Mouse (Mus musculus): ENCODE measurements around the gene Gins2.

Gins2 gene

DNA sequence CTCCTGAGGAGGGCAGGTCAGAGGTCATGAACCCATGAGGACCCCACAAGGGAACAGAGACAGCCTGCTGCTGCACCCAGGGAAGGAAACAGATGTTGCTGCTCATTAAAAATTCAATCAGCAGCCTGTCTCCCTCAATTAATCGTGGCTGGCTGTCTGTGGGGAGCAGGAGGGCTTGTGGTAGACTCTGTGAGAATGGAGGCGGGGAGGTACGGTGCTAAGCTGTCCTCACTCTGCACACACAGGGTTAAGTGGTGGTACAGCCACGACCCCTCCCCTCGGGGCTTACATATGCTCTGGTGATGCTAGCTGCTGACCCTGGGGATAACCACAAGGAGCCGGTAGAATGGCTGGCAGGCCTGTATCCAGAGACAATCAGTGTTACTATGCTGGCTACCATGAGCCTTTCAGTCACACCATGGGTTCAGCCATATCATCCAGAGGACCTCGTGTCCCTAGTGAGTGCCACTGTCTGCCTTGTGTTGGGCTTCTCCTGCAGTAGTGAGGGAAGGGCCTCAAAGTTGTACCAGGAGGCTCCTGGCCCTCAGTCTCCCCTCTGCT, 23.9 kb downstream of the Gins2 start:
- no peak for DNase-seq (ENCODE audit: low spot score in 2 of 2)

DNA sequence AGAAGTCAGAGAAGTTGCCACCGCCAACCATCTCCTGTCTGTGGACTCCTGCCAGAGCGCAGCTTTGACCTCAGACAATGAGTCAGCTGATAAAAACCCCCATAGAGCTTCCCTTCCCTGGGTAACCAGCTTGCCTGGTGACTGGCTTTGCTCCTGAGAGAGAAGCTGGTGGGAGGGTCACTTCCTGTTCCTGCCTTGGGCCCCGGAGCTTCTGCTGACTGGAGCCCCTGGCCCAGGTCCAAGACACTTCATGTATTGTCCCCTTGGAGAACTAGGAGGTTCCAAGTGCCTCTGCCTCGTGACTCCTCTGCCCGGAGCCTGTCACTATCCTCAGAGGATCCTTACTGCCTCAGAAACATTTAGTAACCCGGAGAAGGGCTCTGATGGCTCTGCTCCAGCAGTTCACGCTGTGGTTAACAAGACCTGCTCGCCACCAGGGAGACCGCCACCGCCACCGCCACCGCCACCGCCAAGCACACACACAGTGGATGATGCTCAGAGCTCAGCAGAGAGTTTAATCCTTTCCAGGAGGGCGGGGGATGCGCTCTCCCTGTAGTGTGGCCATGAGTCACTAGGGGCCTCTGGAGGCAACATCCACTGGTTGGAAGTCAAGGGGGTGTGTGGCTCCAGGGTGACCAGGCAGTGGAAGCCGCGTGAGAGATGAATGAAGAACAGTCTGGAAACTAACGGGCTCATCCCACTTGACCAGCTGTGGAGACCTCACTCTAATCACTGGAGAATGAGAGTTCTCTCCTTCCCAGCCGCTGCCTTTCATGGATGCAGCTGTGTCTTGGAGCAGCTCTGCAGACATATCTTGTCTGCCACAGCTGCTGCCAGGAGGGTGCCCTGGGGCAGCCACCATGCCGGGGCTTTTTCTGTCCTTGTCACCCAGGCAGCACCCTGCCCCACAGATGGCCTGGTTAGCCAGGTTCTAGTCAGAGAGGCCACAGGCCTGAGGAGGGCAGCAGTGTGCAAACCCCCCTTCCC, 25.0 kb downstream of the Gins2 start:
- peak; percentile 56 to 69 for DNase-seq (ENCODE audit: low spot score in 2 of 2)

DNA sequence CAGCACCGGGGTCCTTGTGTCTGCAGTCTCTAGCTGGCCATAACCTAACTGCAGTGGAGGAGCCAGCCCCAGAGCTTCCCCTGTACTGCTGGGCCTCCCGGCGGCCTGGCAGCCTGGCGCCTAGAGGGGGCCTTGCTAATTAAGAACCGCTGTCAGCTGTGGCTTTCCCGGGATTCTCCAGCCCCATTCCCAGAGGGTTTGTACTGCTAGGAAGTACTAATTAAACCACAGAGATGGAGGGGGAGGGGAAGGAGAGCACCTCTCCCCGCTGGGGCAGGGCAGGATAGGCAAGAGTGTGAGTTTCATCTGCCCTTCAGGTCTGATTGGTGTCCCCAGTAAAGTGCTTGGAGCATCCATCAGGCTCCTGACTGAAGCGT, 25.8 kb downstream of the Gins2 start:
- DNase-seq (ENCODE audit: low spot score in 2 of 2) = no peak

DNA sequence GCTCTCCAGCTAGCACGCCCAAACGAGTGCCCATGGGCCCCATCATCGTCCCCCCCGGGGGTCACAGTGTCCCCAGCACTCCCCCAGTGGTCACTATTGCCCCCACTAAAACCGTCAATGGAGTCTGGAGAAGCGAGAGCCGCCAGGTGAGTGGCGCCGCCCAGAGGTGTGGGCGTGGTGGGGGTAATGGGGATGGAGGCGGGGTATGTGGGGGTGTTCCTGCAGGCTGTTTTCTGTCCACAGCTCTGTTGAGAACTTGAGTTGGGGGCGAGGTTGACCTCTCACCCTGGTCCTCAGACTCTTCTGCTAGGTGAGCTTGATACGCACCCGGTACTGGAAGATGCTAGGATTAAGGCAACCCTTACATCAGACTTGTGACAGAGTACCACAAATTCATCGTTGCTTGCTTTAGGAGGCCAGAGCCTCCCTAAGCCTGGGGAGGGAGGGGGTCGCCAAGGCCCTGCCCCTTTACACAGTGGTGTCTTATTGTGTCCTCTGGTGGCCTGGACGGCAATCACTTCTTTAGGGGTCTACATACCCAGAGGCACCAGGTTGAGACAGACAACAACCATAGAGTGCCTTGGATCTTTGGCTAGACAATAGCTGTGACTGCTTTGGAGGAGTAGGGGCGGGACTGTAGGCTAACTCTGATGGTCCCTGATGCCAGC, 26.3 kb downstream of the Gins2 start:
- no peak for DNase-seq (ENCODE audit: low spot score in 2 of 2)

DNA sequence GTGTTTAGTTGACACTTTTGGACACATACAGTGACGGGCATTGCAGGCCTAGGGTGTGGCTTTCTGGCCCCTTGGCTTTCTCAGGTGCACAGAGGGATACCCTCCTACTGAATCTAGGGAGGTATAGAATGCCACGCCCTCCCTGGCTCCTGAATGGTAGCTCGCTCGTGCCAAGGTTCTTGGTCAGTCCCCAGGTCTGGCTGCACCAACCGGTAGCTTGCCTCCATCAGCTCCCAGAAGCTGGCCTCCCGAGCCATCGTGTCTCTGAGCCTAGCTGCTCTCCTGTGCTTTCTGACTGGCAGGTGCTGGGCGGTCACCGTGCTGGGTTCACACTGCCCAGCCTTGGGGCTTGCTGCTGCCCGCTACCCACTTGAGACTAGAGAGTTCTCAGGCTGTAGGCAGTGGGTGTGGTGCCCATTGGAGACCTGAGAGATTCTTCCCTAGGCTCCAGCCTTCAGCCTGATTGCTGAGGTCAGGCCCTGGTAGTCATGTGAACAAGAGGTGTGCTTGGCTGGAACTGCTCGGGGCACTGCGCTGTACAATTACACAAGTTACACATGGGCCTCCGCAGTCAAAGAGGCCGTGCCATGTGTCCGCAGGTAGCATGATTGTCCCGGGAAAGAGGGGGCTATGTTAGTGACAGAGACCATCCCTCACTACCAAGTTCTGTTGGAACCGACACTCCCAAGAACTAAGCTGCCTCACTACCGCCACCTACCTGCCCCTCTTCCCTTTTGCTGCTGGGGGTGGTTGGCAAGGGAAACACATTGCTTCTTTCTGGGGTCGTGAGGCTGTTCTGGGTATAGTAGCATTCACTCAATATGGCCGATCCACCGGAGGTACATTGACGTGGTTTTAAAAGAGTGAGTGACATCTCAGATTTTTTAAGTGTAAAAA, 27.3 kb downstream of the Gins2 start:
- no peak for DNase-seq (ENCODE audit: low spot score in 2 of 2)

DNA sequence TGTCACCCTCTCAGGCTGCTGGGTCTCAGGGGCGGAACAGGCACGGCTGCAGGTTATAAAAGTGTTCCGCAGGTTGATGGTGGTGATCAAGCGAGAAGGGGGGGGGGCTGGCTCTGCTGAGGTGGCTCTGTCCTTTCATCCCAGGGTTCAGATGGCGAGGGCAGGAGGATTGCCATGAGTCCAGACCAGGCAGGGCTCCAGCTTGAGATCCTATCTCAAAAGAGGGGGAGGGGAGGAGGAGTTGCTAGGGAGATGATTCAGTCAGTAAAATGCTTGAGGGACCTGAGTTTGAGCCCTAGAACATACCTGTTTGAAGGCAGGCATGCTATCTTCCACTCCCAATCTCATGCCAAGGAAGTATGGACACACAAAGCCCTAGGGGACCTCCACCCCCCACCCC, 28.6 kb downstream of the Gins2 start:
- no peak for DNase-seq (ENCODE audit: low spot score in 2 of 2)

DNA sequence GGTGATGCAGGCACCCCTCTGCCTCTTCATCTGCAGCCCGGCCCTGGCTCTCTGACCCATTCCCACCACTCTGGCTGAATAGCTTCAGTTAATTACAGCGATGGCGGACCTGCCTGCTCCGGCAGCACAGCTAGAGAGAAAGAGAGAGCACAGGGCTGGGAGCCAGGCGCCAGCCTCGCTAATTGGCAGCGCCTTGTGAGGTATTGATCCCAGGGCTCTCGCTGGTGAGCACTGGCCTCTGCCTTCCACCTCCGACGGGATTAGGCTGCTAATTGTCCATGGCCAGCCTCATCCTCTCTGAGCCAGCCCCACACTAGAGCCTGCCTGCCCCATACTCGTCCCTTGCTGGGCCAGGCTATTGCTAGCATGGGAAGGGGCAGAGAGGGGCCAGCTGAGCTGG, 29.4 kb downstream of the Gins2 start:
- no peak for DNase-seq (ENCODE audit: low spot score in 2 of 2)

DNA sequence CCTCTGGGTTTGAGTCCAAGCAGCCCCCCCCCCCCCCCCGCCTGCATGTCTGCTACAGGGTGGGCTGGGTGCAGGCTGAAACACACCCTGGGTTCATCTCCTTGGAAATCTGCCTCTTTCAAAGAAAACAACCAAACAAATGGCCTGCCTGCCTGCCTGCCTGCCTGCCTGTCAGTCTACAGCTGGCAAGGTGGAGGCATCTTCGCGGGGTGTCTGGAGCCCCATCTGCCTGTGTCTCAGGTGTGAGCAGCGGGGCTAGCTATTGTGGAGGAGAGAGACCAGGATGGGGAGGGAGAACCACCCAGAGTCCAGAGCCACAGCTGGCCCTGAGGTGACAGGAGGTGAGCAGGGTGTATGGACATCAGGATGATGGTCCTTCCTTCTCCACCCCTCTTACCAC, 30.9 kb downstream of the Gins2 start:
- no peak for DNase-seq (ENCODE audit: low spot score in 2 of 2)

DNA sequence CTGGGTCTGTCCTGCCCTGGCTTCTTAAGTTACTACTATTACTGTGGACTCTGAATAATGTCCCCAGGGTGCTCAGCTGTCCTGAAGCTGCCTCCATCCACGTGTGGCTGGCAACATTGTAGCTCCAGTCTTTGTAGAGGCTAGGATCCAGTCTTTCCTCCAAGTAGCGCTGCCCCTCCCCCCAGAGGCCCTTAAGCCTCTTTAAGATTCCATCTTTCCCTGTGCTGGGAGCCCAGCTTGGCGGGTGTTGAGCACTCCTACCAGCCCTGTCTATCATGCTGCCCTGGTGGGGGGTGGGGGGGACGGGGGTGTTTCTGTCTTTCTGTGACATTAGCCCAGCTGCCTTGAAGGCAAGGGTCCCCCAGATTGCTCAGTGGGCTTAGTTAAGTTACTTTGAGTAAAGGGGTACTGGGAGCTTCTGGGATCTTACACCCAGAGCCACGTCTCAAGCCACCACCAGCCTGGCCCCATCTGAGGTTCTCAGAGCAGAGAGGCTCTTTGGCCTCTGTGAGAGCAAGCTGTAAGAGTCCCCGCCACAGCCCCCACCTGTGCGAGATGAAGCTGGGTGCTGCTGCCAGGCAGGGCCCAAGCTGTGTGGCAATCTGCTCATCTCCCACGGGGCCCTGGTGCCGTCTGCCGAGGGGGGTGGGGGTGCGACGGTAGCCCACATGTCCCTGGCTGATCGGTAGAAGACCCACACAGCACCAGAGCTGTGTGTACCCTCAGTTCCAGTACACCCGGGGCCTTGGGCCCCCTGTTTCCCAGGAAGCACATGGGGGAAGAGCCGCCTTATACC, 31.7 kb downstream of the Gins2 start:
- DNase-seq (ENCODE audit: low spot score in 2 of 2) = no peak

DNA sequence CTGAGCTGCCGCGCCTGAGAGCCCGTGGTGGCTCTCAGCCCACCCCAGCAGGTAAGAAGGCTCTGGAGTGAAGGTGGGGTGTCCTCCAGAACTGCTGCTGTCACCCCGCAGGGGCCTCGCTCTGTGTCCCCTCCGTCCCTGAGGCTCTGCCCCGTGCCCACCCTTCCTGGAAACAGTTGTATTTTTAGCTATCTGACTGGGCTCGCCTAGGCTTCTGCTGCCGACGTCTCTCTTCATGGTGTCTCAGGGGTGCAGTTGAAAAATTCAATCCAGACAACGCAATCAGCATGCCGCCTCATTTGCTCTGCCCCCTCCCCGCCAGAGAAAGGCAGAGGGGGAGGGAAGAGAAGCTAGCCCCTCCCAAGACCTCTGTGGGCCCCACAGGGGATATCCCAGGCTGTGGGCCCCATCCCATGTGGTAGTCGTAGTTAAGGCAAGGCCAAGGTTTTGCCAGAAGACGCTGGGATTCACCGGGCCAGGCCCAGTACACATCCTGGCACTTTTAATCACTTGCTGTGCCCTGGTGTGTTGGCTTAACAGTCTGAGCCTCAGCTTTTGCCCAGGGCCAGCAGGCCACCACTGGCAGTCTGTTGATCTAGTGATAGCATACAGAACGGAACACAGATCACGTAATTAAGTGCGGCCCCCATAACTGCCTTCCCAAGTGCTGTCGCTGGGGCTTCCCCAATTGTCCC, 32.8 kb downstream of the Gins2 start:
- no peak for DNase-seq (ENCODE audit: low spot score in 2 of 2)

DNA sequence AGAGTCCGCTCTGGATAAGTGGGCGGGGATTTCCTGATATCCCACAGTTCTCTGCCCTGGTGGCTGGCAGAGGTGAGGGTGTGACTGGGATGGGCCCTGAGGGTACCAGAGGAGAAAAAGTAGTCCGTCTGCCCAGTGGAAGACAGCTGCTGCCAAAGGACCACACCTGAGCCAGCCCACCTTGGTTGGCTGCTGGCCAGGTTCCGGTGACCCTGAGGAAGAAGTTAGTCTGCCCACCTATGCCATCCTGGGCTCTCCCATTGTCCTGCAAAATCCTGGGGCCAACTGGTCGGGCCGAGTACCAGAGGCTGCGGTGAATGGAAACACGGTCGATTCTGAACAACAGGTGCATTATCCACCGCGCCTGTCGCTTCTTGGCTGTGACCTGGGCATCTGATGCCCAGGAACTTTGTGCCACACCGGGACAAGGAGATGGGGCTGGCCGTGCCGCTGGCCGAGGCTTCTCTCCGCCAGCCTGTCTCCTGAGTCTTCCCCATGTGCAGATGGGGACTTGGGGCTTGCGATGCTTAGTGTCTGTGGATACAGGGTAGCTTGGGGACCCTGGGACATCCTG, 34.6 kb downstream of the Gins2 start:
- no peak for DNase-seq (ENCODE audit: low spot score in 2 of 2)

DNA sequence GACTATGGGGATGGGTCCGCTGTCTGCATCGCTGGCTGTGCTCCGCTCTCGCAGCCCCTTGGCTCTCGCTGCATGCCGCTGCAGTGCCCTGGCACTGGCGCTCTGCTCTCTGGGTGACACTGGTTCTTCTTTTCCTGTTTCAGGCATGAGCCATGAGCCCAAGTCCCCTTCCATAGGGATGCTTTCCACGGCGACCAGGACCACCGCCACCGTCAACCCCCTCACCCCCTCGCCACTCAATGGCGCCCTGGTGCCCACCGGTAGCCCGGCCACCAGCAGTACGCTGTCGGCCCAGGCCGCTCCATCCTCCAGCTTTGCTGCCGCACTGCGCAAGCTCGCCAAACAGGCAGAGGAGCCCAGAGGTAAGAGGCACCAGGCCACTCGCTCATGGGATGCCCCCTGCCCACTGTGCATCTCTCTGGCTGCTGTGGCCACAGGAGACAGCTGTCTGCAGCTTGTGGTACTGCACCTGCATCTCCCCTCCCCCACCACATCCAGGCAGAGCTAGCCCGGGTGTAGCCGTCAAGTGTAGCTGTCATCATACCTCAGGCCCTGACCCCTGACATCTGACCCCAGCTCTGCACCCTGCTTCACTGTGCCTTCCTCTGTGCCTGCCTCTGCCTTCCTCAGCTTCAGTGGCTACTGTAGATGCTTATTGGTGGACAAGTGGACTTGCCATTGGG, 35.5 kb downstream of the Gins2 start:
- no peak for DNase-seq (ENCODE audit: low spot score in 2 of 2)

DNA sequence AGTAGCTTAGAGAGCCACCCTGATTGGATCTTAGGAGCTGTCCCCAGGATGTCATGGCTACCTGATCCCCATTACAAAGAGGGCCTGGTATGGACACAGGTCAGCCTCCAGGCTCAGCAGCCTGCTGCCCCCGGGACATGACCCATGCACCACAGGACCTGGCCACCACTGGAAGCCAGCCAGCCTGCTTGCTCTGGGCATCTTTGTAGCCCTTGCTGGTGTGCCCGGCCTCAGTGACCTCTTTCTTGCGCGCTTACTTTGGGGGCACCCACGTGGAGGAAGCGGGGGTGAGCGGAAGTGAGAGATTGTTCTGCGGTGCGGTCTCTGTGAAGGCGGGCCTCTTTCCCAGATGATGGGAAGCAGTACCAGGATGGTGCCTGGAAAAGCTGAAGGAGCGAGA, 36.6 kb downstream of the Gins2 start:
- no peak for DNase-seq (ENCODE audit: low spot score in 2 of 2)

DNA sequence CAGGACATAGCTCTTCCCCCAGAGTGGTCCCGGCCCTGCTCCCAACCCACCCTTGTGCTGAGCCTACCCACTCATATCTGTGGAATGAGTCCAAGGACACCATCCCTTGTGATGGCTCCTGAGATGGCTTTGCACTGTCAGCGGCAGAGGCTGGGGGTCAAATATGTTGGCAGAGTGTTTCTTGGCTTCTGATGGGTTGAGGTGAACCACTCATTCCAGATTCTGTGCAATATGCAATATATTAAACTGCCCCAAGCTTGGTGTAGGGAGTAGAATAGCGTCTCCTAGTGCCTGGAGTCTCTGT, 37.5 kb downstream of the Gins2 start:
- no peak for DNase-seq (ENCODE audit: low spot score in 2 of 2)

DNA sequence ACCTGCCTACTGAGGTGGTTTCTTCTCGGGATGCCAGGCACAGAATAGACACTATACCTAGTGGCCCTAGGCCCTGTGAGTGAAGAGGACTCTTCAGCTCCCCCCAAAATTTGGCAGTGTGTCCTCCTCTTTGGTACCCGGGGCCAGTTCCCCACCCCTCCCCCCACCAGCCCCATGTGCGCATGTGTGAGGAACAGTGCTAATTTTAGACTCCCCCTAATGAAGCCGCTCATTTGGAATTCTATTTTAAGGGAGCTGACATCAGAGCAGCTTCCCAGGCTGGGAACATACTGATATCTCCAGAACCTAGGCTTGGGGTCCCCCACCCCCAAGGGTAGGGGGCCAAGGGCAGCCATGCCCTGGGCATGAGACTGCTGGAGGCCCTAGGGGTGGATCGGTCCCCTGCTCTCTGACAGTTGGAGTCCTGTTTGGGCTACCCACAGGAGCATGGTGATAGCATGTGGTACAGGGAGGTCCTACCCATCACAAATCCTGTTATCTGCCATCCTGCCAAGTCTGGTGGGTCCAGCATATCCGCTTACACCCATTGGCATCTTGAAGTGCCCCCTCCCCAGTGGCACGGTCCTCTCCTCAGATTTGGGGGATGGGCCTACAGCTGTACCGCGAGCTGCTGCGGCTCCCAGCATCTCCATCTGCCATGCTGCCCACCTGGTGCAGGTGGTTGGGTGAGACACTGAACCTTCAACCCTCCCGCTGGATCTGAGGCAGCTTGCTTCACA, 38.0 kb downstream of the Gins2 start:
- DNase-seq (ENCODE audit: low spot score in 2 of 2) = no peak

DNA sequence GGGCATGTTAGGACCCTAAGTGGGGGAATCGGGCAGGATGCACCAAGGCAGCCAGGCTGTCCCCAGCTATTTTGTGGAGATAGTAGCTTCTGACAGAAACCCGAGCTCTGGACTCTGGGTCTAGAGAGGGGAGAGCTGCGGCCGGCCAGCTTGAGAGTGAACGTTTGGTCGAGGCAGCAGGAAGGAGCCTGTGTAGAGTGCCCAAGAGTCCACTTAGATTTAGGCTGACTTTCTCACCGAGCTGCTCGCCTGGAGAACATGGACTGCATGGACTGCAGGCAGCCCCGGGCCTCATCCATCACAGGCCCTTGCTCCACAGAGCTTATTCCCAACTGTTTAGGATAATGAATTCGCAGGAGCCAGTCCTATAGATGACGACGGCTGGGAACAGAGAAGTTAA, 38.7 kb downstream of the Gins2 start:
- DNase-seq (ENCODE audit: low spot score in 2 of 2) = no peak

DNA sequence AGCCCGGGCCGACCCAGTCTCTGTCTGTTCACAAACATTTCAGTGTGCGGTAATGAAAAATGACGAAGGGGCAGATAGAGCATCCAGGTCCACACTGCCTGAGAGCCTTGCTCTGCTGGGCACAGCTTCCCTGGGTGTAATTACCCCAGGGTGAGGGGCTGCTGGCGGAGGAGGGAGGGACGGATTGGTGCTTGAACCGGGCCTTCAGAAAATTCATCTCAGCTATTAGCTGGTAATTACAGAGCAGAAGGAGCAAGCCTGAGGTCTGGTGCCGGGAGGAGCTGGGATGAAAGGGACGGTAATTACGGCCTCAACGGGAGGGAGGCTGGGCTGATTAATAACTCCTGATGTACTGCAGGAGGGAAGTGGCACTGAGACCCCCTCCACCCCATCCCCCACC, 39.2 kb downstream of the Gins2 start:
- no peak for DNase-seq (ENCODE audit: low spot score in 2 of 2)

DNA sequence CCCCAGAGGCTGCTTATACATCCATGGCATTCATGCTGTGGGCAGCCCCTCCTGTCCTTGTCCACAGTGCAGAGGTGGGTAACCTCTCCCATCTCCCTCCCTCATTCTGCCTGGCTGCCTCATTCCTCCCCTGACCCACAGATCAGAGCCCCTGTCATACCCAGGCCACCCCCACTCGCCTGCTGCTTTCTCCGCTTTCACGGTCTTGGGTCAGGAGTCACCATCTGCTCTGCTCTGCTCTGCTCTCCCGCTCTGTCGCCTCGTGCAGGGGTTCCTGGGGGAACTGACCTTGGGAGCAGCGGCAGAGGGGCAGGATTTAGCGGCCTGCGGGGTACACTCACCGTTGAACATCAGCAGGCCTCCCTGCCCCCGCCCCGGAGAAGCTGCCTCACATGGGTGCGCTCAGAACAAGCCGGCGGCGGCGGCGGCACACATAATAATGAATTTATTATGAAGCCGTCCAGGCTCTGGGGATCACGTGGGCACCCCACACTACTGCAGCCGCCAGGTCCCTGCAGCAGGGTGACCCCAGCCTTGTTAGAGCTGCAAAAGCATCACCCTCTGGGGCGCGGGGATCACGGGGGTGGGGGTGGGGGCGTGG, 39.7 kb downstream of the Gins2 start:
- no peak for DNase-seq (ENCODE audit: low spot score in 2 of 2)
